Mouse (Mus musculus) thymus, adult 2 months (tissue): ENCODE data around the gene Ccdc93. TPM values are rescaled to one million over a fixed set of nuclear protein-coding genes. Genes with fewer than 3 reads are reported as not detected.

ENCODE experiments used
- DNase-seq: peaks from one replicate; pipeline ENCODE4 v3.0.0; 2021
- H3K27ac ChIP-seq: fragments of 200-500 bp; 2 replicates; pipeline ENCODE4 v1.5.1; 2012; ENCODE audit warnings: low read length, control low read depth; ENCODE audit not compliant: control insufficient read depth, insufficient read depth
- H3K27me3 ChIP-seq: fragments of 200-500 bp; 2 replicates; pipeline ENCODE4 v1.6.1; 2012; ENCODE audit warnings: mild to moderate bottlenecking, low read length, moderate library complexity, mixed read lengths; ENCODE audit not compliant: control insufficient read depth, insufficient read depth
- H3K36me3 ChIP-seq: fragments of 200-500 bp; 2 replicates; pipeline ENCODE4 v1.6.1; 2012; ENCODE audit warnings: mild to moderate bottlenecking, low read length, moderate library complexity; ENCODE audit not compliant: control insufficient read depth, insufficient read depth
- H3K4me1 ChIP-seq: fragments of 200-500 bp; replicated peaks from 2 replicates; pipeline ENCODE4 v1.6.1; 2012; ENCODE audit warnings: low read length; ENCODE audit not compliant: control insufficient read depth, insufficient read depth
- H3K4me3 ChIP-seq: fragments of 200-500 bp; 2 replicates; pipeline ENCODE4 v1.5.1; 2012; ENCODE audit warnings: mild to moderate bottlenecking, low read length, control low read depth, moderate library complexity; ENCODE audit not compliant: control insufficient read depth, insufficient read depth
- CTCF ChIP-seq: fragments of 200-500 bp; IDR thresholded peaks from 2 replicates; pipeline ENCODE4 v1.5.1; 2012; ENCODE audit warnings: mild to moderate bottlenecking, control low read depth, low read length, moderate library complexity, borderline replicate concordance; ENCODE audit not compliant: control insufficient read depth, poor library complexity, insufficient read depth; ENCODE audit errors: extremely low read depth
- POLR2A ChIP-seq: fragments of 200-500 bp; IDR thresholded peaks from 2 replicates; pipeline ENCODE4 v1.6.1; 2012; ENCODE audit warnings: mild to moderate bottlenecking, low read length, control low read depth, moderate library complexity; ENCODE audit not compliant: control insufficient read depth, poor library complexity, insufficient read depth; ENCODE audit errors: extremely low read depth
- whole genome bisulfite sequencing: fragments of 180-500 bp; shearing (Covaris S2); methylation state at CpG from one replicate; pipeline ENCODE4 v1.1.7; 2018; 5-methylcytosine and 5-hydroxymethylcytosine counted together
- polyA plus RNA-seq: library from polyadenylated mRNA; depleted of rRNA; stranded (reverse); fragments of >200 nt; gene quantifications from 2 replicates; pipeline ENCODE4 v1.2.3, GENCODE M21; 2012

Ccdc93 gene
- polyA plus RNA-seq, 1 experiment: 25.6 TPM

GRCm38 (mm10) chr1:121468271-121468670, 37.4 kb downstream of the Ccdc93 start:
- Histone ChIP-seq H3K36me3 (peaks cover 16% of the 10 kb centered on the region; the same call in 1 of the 2 replicates), H3K27me3 (no peaks in the 10 kb centered on the region), H3K4me3 (no peak overlapping the region), H3K27ac (no peak overlapping the region), H3K4me1 (peaks cover 23% of the 10 kb centered on the region)
- DNase-seq: no peak
- TF ChIP-seq POLR2A: no peak
- TF ChIP-seq CTCF: no peak
- WGBS: 92% methylated on average over 2 of the region's 2 CpGs

- WGBS: 64% methylated on average over 5 of the region's 5 CpGs
- no peaks in the 10 kb centered on the region for H3K27me3 ChIP-seq
- H3K27ac ChIP-seq: no peak overlapping the region
- peaks cover 28% of the 10 kb centered on the region for H3K4me1 ChIP-seq
- no peak for DNase-seq
- H3K36me3 ChIP-seq: peaks cover 11% of the 10 kb centered on the region; the same call in 1 of the 2 replicates
- no peak overlapping the region for H3K4me3 ChIP-seq
- no peak for TF ChIP-seq CTCF
- no peak for TF ChIP-seq POLR2A
Observed at GRCm38 (mm10) chr1:121471503-121471902, 40.7 kb downstream of the Ccdc93 start.

- WGBS: 13% methylated on average over 5 of the region's 5 CpGs
Observed at GRCm38 (mm10) chr1:121477716-121478115, 46.9 kb downstream of the Ccdc93 start.

GRCm38 (mm10) chr1:121478284-121478980, 47.6 kb downstream of the Ccdc93 start:
- Histone ChIP-seq H3K27me3 (no peaks in the 10 kb centered on the region), H3K27ac (peak overlapping the region; percentile 99), H3K4me1 (peaks cover 40% of the 10 kb centered on the region), H3K36me3 (peaks cover 28% of the 10 kb centered on the region), H3K4me3 (peak overlapping the region; percentile 9; the same call in 1 of the 2 replicates)
- WGBS: 28% methylated on average over 12 of the region's 12 CpGs
- DNase-seq: peak; percentile 67
- TF ChIP-seq CTCF (no peak), POLR2A (peak; percentile 40; the same call in 1 of the 2 replicates)

More at GRCm38 (mm10) chr1:121477716-121478115, 46.9 kb downstream of the Ccdc93 start:
- peak; percentile 80 for DNase-seq
- Histone ChIP-seq H3K27ac (peak overlapping the region; percentile 99), H3K4me3 (no peak overlapping the region), H3K4me1 (peaks cover 40% of the 10 kb centered on the region), H3K27me3 (no peaks in the 10 kb centered on the region), H3K36me3 (peaks cover 22% of the 10 kb centered on the region)
- no peak for TF ChIP-seq POLR2A
- no peak for TF ChIP-seq CTCF

GRCm38 (mm10) chr1:121479403-121479802, 48.6 kb downstream of the Ccdc93 start:
- H3K27me3 ChIP-seq: no peaks in the 10 kb centered on the region
- H3K36me3 ChIP-seq: peaks cover 28% of the 10 kb centered on the region
- no peak overlapping the region for H3K4me3 ChIP-seq
- TF ChIP-seq POLR2A (no peak), CTCF (no peak)
- no peak for DNase-seq
- H3K27ac ChIP-seq: peak overlapping the region; percentile 54
- 95% methylated on average over 5 of the region's 5 CpGs for WGBS
- H3K4me1 ChIP-seq: peaks cover 40% of the 10 kb centered on the region

GRCm38 (mm10) chr1:121483091-121483490, 52.2 kb downstream of the Ccdc93 start:
- H3K4me1 ChIP-seq: peaks cover 20% of the 10 kb centered on the region
- no peak for DNase-seq
- no peak overlapping the region for H3K4me3 ChIP-seq
- H3K27me3 ChIP-seq: no peaks in the 10 kb centered on the region
- TF ChIP-seq POLR2A (no peak), CTCF (no peak)
- peaks cover 53% of the 10 kb centered on the region for H3K36me3 ChIP-seq
- no peak overlapping the region for H3K27ac ChIP-seq
- 95% methylated on average over 4 of the region's 4 CpGs for WGBS
